Mouse (Mus musculus) small intestine, adult 2 months (tissue): ENCODE results near the gene Mchr1.

Experiments
- CTCF ChIP-seq: fragments of 200-500 bp; IDR thresholded peaks from 2 replicates; pipeline ENCODE4 v1.5.1; 2012; ENCODE audit warnings: low read depth, mild to moderate bottlenecking, control low read depth, inconsistent platforms, low read length, moderate library complexity, mixed read lengths; ENCODE audit not compliant: insufficient replicate concordance, insufficient read length; ENCODE audit errors: extremely low read depth
- POLR2A ChIP-seq: fragments of 200-500 bp; IDR thresholded peaks from 2 replicates; pipeline ENCODE4 v1.6.1; 2012; ENCODE audit warnings: low read depth, mild to moderate bottlenecking, control low read depth, inconsistent platforms, low read length, moderate library complexity

DNA sequence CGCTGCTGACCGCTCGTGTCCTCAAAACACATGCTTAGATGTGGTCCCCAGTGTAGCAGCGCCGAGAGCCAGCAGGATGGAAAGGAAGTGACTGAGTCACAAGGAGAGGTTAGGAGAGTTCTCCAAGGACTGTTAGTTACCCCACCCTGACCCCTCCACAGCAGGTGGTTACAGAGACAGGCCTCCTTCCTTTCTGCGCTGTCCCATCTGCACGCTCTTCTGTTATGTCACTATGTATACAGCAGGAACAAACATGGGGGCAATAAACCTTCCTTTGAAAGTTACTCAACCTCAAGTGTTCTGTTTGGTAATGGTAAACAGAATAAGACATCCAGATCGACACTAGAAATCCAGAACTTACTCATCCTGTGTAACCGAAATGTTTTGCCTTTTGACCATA, 24.9 kb downstream of the Mchr1 start:
- TF ChIP-seq POLR2A, result no peak
- TF ChIP-seq CTCF, result no peak
